Mouse (Mus musculus) G1E (cell line): ENCODE data around the gene Astn1. TPM values are rescaled to one million over a fixed set of nuclear protein-coding genes. Genes with fewer than 3 reads are reported as not detected.

ENCODE experiments used
- ATAC-seq: 2 replicates; pipeline ENCODE4 v1.8.0; 2016; ENCODE audit warnings: mild to moderate bottlenecking; ENCODE audit not compliant: insufficient number of reproducible peaks, poor library complexity, low FRiP score, severe bottlenecking; ENCODE audit errors: extremely low read depth
- DNase-seq: peaks from one replicate; pipeline ENCODE4 v3.0.0; 2012; ENCODE audit warnings: low spot score
- H3K27me3 ChIP-seq: 2 replicates; pipeline ENCODE4 v1.6.1; 2012; ENCODE audit warnings: mild to moderate bottlenecking, low read length, inconsistent platforms; ENCODE audit not compliant: insufficient read depth
- H3K36me3 ChIP-seq: replicated peaks from 2 replicates; pipeline ENCODE3; 2012; ENCODE audit warnings: mild to moderate bottlenecking, inconsistent platforms
- H3K4me1 ChIP-seq: 2 replicates; pipeline ENCODE4 v1.6.1; 2012; ENCODE audit warnings: low read depth, low read length, inconsistent platforms, mixed read lengths; ENCODE audit not compliant: insufficient read depth
- H3K4me3 ChIP-seq: 2 replicates; pipeline ENCODE4 v1.5.1; 2012; ENCODE audit warnings: low read depth, mild to moderate bottlenecking, inconsistent platforms, low read length, moderate library complexity, mixed read lengths
- H3K9me3 ChIP-seq: replicated peaks from 2 replicates; pipeline ENCODE4 v1.6.1; 2012; ENCODE audit warnings: inconsistent platforms
- CTCF ChIP-seq: IDR thresholded peaks from 2 replicates; pipeline ENCODE4 v1.5.1; 2012; ENCODE audit warnings: low read depth, low read length, inconsistent platforms, mixed read lengths
- GATA1 ChIP-seq: IDR thresholded peaks from 2 replicates; pipeline ENCODE4 v1.6.1; 2012; ENCODE audit warnings: borderline replicate concordance, low read length, inconsistent platforms, mixed read lengths
- GATA2 ChIP-seq: IDR thresholded peaks from 2 replicates; pipeline ENCODE4 v1.6.1; 2012; ENCODE audit warnings: low read depth, low read length, inconsistent platforms, borderline replicate concordance
- POLR2AphosphoS5 ChIP-seq: IDR thresholded peaks from 2 replicates; pipeline ENCODE4 v1.6.1; 2012; ENCODE audit warnings: low read depth, low read length, inconsistent platforms; ENCODE audit not compliant: insufficient replicate concordance
- TAL1 ChIP-seq: conservative IDR thresholded peaks from 2 replicates; pipeline ENCODE4 v1.6.1; 2012; ENCODE audit warnings: low read depth, low read length, inconsistent platforms, mixed read lengths
- polyA plus RNA-seq: library from polyadenylated mRNA; stranded (reverse); fragments of >175 nt; gene quantifications from 2 replicates; pipeline ENCODE4 v1.2.3, GENCODE M21; 2012
- total RNA-seq, 2 experiments: library from RNA; stranded (forward) in 1 of 2; stranded (reverse) in 1 of 2; fragments of 200-1000 nt in 1 of 2; fragments of >200 nt in 1 of 2; fragmentation: Nextera tagmentation in 1 of 2; gene quantifications; 2 replicates each; pipeline ENCODE4 v1.2.3; 2014 to 2017

Astn1 gene
- total and polyA plus RNA-seq, 3 experiments: 0.08 to 0.16 TPM; not detected in 1

DNA sequence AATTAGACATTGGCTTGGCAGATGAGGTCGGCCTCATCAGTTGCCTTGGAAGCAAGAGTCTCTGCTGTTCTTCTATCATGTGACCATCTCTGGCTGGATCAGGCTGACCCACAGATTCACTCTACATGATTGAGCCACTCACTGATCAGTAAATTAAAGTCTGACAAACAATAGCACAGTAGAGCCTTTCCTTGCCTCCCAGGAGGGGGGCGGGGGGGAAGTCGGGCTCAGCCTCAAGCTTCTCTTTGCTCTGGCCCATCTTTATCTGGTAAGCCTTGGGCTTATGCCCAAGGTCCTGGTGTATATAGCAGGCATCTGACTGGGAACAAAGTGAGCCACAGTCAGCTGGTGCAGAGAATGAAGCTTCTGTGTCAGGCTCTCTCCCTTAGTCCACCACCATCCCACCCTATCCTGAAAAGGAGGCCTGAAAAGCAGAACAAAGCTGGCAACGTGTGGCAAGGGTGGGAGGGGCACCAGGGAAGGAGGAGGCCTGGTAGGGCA, 127.5 kb downstream of the Astn1 start:
- Histone ChIP-seq H3K4me3 (no peak overlapping the region), H3K9me3 (peaks cover 21% of the 10 kb centered on the region), H3K27me3 (no peaks in the 10 kb centered on the region), H3K4me1 (no peaks in the 10 kb centered on the region), H3K36me3 (no peaks in the 10 kb centered on the region)
- DNase-seq (no peak), ATAC-seq (no peak)
- no peak for TF ChIP-seq POLR2AphosphoS5
- no peak for TF ChIP-seq CTCF
- no peak for TF ChIP-seq GATA2
- no peak for TF ChIP-seq GATA1
- TF ChIP-seq TAL1: no peak

DNA sequence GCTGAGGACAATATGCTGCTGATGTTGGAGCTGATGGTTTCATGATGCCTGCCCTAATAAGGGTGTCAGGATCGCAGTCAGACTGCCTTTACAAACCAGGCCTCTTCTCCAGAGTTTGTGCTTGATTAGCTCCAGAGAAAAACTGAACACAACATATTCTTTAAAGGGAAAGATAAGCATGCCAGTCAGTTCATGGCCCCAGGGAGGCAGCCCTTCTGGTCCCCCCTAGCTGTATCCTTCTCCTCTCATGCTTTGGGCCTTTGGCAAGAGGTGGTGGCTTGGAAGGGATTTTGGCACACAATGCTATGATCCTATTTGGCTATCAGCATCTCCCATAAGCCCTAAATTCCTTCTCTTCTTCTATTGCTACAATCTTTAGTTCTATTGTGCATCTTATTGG, 128.1 kb downstream of the Astn1 start:
- Histone ChIP-seq H3K27me3 (no peaks in the 10 kb centered on the region), H3K4me3 (no peak overlapping the region), H3K4me1 (no peaks in the 10 kb centered on the region), H3K9me3 (peaks cover 18% of the 10 kb centered on the region), H3K36me3 (no peaks in the 10 kb centered on the region)
- ATAC-seq (no peak), DNase-seq (no peak)
- TF ChIP-seq POLR2AphosphoS5 (no peak), GATA1 (no peak), GATA2 (no peak)

GRCm38 (mm10) chr1:158493289-158493688, 131.2 kb downstream of the Astn1 start:
- no peak overlapping the region for H3K4me3 ChIP-seq
- H3K9me3 ChIP-seq: peaks cover 12% of the 10 kb centered on the region
- no peak for ATAC-seq
- DNase-seq: no peak
- no peaks in the 10 kb centered on the region for H3K27me3 ChIP-seq
- TF ChIP-seq POLR2AphosphoS5 (no peak), GATA2 (no peak), CTCF (no peak), GATA1 (no peak), TAL1 (no peak)
- no peaks in the 10 kb centered on the region for H3K4me1 ChIP-seq
- H3K36me3 ChIP-seq: no peaks in the 10 kb centered on the region

GRCm38 (mm10) chr1:158500140-158500539, 138.1 kb downstream of the Astn1 start:
- DNase-seq (no peak), ATAC-seq (no peak)
- H3K4me1 ChIP-seq: no peaks in the 10 kb centered on the region
- H3K4me3 ChIP-seq: no peak overlapping the region
- H3K36me3 ChIP-seq: no peaks in the 10 kb centered on the region
- H3K9me3 ChIP-seq: peaks cover 20% of the 10 kb centered on the region
- TF ChIP-seq CTCF: no peak
- no peak for TF ChIP-seq POLR2AphosphoS5
- TF ChIP-seq GATA2: no peak
- TF ChIP-seq TAL1: no peak
- no peak for TF ChIP-seq GATA1
- no peaks in the 10 kb centered on the region for H3K27me3 ChIP-seq

- ATAC-seq: no peak
- DNase-seq: no peak
- Histone ChIP-seq H3K4me3 (no peak overlapping the region), H3K27me3 (no peaks in the 10 kb centered on the region), H3K36me3 (no peaks in the 10 kb centered on the region), H3K9me3 (peaks cover 26% of the 10 kb centered on the region), H3K4me1 (no peaks in the 10 kb centered on the region)
- no peak for TF ChIP-seq CTCF
- no peak for TF ChIP-seq GATA1
- TF ChIP-seq POLR2AphosphoS5: no peak
- no peak for TF ChIP-seq GATA2
- no peak for TF ChIP-seq TAL1
These were observed 138.9 kb downstream of the Astn1 start for GRCm38 (mm10) chr1:158501019-158501418.

DNA sequence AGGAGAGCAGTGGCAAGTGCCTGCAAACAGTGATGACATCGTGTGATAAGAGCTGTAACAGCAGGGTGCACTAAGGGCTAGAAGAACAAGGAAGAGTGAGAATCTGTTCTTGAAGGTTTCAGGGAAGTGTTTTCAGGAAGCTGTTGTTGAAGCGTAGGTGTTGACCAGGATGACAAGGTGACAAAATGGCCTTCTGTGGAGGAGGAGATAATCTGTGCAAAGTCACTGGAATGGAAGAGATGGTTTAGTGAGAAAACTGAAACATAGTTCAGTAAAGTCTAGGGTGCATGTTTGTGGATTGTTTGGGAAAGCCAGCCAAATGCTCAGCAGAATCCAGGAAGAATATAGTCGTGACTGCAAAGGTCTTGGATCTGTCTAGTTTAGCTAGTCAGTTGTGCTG, 145.5 kb downstream of the Astn1 start:
- no peak for DNase-seq
- Histone ChIP-seq H3K4me3 (no peak overlapping the region), H3K4me1 (no peaks in the 10 kb centered on the region), H3K9me3 (peaks cover 33% of the 10 kb centered on the region), H3K36me3 (no peaks in the 10 kb centered on the region), H3K27me3 (no peaks in the 10 kb centered on the region)
- TF ChIP-seq GATA1 (no peak), POLR2AphosphoS5 (no peak), CTCF (no peak), TAL1 (no peak), GATA2 (no peak)
- no peak for ATAC-seq
